Mouse (Mus musculus): ENCODE data around the gene Grin2a. TPM values are rescaled to one million over a fixed set of nuclear protein-coding genes. Genes with fewer than 3 reads are reported as not detected.

Grin2a gene
- polyA plus RNA-seq, 1 experiment from 2014 or later = 3.6 TPM

DNA sequence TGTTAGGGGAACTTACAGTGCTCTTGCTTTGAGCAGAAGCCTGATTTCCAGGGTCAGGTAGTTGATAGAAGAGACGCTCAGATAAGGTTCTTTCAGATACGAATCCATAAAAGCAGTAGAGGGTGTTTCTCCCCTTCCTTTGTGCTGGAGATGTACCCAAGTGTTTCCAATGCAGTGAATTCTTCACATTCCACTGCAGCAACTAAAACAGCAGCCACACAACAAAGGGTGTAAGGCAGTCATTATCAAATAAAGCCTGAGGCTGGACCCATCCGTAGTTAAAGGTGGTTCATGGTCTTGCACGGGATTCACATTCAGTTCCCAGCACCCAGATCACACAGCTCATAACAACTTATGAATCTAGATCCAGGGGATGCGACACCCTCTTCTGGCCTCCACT lies 241.3 kb downstream of the Grin2a start:
- WGBS = 93% methylated on average over 5 of the region's 5 CpGs
- Histone ChIP-seq H3K4me1 (replicated peaks; ENCODE audit: control insufficient read depth, insufficient read depth, low read length) (peaks cover 16% of the 10 kb centered on the region; the same call in 1 of the 2 replicates), H3K27me3 (replicated peaks; ENCODE audit: control insufficient read depth, insufficient read depth, low read length) (no peaks in the 10 kb centered on the region), H3K27ac (ENCODE audit: low read length) (no peak overlapping the region), H3K4me3 (replicated peaks; ENCODE audit: low read length) (no peak overlapping the region), H3K9me3 (ENCODE audit: control insufficient read depth, low read length) (no peaks in the 10 kb centered on the region), H3K9ac (replicated peaks; ENCODE audit: low read depth, low read length) (no peak overlapping the region), H3K4me2 (ENCODE audit: low read length) (no peak overlapping the region), H3K36me3 (ENCODE audit: control insufficient read depth, insufficient read depth) (no peaks in the 10 kb centered on the region)
- no peak for ATAC-seq

DNA sequence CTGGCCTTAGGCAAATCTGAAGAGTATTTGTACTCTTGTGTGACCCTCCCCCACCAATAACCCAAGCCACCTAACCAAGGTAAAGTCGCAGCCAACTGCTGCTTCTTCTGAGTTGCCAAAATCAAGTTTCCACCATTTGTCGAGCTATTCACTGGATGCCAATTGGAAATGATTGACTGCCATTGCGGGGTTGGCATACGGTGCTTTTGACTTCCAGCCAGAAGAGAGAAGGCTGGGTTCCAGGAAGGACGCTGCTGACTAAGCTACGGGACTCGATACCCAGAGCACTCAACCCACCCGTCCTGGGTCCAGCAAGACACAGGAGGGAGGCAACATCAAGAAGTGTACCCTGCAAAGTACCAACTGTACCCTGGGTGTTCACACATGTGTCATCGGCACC lies 242.3 kb downstream of the Grin2a start:
- Histone ChIP-seq H3K36me3 (ENCODE audit: control insufficient read depth, insufficient read depth) (no peaks in the 10 kb centered on the region), H3K27me3 (replicated peaks; ENCODE audit: control insufficient read depth, insufficient read depth, low read length) (no peaks in the 10 kb centered on the region), H3K4me1 (replicated peaks; ENCODE audit: control insufficient read depth, insufficient read depth, low read length) (peaks cover 11% of the 10 kb centered on the region; the same call in 1 of the 2 replicates), H3K4me2 (ENCODE audit: low read length) (peak overlapping the region; percentile 12; the same call in 1 of the 2 replicates), H3K4me3 (replicated peaks; ENCODE audit: low read length) (no peak overlapping the region), H3K27ac (ENCODE audit: low read length) (peak overlapping the region; percentile 37; the same call in 1 of the 2 replicates), H3K9ac (replicated peaks; ENCODE audit: low read depth, low read length) (no peak overlapping the region), H3K9me3 (ENCODE audit: control insufficient read depth, low read length) (no peaks in the 10 kb centered on the region)
- peak; percentile 80 for ATAC-seq
- WGBS = 45% methylated on average over 9 of the region's 9 CpGs

DNA sequence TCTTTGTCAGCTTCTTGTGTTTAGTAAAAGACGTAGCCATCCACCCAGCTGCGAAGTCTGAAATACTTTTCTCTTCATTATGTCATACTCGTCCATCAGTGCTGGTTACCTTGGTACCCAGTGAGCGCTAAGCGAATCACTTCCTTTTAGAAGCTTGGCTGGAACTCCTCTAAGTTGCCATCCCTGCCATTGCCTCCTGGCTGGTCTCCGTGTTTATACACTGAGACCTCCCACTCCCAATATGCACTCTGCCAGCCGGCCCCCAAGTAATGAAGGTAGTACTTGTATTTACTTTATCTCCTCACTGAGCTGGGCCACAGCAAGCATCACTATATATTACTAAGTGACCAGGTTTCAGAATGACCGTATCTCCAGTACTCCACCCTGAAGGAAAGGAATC lies 242.8 kb downstream of the Grin2a start:
- peak overlapping the region; percentile 37; the same call in 1 of the 2 replicates for H3K27ac ChIP-seq (ENCODE audit: low read length)
- peak; percentile 70 for ATAC-seq

DNA sequence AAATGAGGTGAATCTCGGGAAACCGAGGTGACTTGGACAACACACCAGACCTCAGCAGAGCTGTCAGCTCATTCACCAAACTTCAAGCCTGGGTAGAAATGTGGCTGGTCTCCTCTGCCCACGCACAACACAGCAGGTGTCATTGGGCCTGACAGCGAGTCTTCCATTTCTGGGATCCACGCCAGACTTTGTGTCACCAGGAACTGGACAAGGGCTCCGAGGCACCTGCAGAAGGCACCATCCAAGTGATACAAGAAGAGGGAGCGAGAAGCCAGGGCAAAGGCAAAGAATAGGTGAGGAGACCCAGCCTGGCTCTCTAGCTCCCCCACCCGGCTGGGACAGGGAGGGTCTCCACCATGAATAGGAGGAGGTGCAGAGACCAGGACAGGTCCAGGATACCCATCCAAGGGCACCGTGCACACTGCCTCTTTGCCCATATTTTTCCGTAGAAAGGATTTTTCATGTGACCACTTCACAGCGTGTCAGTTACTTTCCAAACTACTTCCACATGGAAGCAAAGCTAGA lies 244.3 kb downstream of the Grin2a start:
- H3K4me2 ChIP-seq (ENCODE audit: low read length) = no peak overlapping the region
- H3K4me1 ChIP-seq (replicated peaks; ENCODE audit: control insufficient read depth, insufficient read depth, low read length) = peaks cover 11% of the 10 kb centered on the region; the same call in 1 of the 2 replicates
- no peaks in the 10 kb centered on the region for H3K9me3 ChIP-seq (ENCODE audit: control insufficient read depth, low read length)
- no peak overlapping the region for H3K27ac ChIP-seq (ENCODE audit: low read length)
- H3K36me3 ChIP-seq (ENCODE audit: control insufficient read depth, insufficient read depth) = no peaks in the 10 kb centered on the region
- H3K4me3 ChIP-seq (replicated peaks; ENCODE audit: low read length) = no peak overlapping the region
- no peak for ATAC-seq
- no peaks in the 10 kb centered on the region for H3K27me3 ChIP-seq (replicated peaks; ENCODE audit: control insufficient read depth, insufficient read depth, low read length)
- 72% methylated on average over 11 of the region's 11 CpGs for WGBS
- no peak overlapping the region for H3K9ac ChIP-seq (replicated peaks; ENCODE audit: low read depth, low read length)

More for the DNA sequence above, 242.8 kb downstream of the Grin2a start:
- Histone ChIP-seq H3K4me2 (ENCODE audit: low read length) (peak overlapping the region; percentile 12; the same call in 1 of the 2 replicates), H3K4me3 (replicated peaks; ENCODE audit: low read length) (no peak overlapping the region), H3K9me3 (ENCODE audit: control insufficient read depth, low read length) (no peaks in the 10 kb centered on the region), H3K9ac (replicated peaks; ENCODE audit: low read depth, low read length) (no peak overlapping the region), H3K27me3 (replicated peaks; ENCODE audit: control insufficient read depth, insufficient read depth, low read length) (no peaks in the 10 kb centered on the region), H3K36me3 (ENCODE audit: control insufficient read depth, insufficient read depth) (no peaks in the 10 kb centered on the region), H3K4me1 (replicated peaks; ENCODE audit: control insufficient read depth, insufficient read depth, low read length) (peaks cover 11% of the 10 kb centered on the region; the same call in 1 of the 2 replicates)
- 41% methylated on average over 8 of the region's 8 CpGs for WGBS

DNA sequence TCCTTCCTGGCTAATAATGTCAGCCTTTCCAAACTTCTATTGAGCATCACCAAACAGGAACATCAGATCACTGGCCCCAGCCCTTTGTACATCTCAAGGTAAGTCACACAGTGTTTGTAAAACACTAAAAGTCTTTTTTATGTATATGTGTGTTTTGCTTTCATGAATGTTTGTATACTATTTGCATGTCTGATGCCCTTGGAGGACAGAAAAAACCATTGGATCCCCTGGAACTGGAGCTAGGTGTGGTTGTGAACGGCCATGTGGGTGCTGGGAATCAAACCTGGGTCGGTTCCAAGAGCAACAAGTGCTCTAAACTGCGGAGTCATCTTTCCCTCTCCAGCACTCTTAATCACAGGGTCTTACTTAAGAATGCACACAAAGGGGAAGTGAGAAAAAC lies 245.7 kb downstream of the Grin2a start:
- Histone ChIP-seq H3K4me1 (replicated peaks; ENCODE audit: control insufficient read depth, insufficient read depth, low read length) (peaks cover 11% of the 10 kb centered on the region; the same call in 1 of the 2 replicates), H3K27ac (ENCODE audit: low read length) (no peak overlapping the region), H3K4me3 (replicated peaks; ENCODE audit: low read length) (no peak overlapping the region), H3K4me2 (ENCODE audit: low read length) (no peak overlapping the region), H3K36me3 (ENCODE audit: control insufficient read depth, insufficient read depth) (no peaks in the 10 kb centered on the region), H3K27me3 (replicated peaks; ENCODE audit: control insufficient read depth, insufficient read depth, low read length) (no peaks in the 10 kb centered on the region), H3K9ac (replicated peaks; ENCODE audit: low read depth, low read length) (no peak overlapping the region), H3K9me3 (ENCODE audit: control insufficient read depth, low read length) (no peaks in the 10 kb centered on the region)
- ATAC-seq = no peak
- 93% methylated on average over 3 of the region's 3 CpGs for WGBS

DNA sequence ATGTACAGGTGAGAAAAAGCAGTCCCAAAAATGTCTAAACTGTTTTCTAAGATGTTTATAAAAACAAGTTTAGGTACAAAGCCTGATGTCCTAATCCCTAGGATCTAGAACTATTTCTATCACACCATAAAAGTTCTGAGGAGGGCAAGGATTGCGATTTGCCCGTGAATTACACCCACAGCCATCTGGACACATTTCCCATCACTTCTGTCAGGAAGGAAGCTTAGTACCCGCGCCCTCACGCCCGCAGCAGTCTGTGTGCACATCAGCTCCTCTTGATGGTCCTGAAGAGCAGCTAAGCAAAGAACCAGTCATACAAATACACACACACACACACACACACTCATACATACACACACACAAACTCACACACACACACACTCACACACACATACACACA lies 252.9 kb downstream of the Grin2a start:
- WGBS = 85% methylated on average over 6 of the region's 6 CpGs
- H3K4me3 ChIP-seq (replicated peaks; ENCODE audit: low read length) = no peak overlapping the region
- no peaks in the 10 kb centered on the region for H3K9me3 ChIP-seq (ENCODE audit: control insufficient read depth, low read length)
- no peak for ATAC-seq
- H3K36me3 ChIP-seq (ENCODE audit: control insufficient read depth, insufficient read depth) = no peaks in the 10 kb centered on the region
- no peak overlapping the region for H3K9ac ChIP-seq (replicated peaks; ENCODE audit: low read depth, low read length)
- H3K4me2 ChIP-seq (ENCODE audit: low read length) = no peak overlapping the region
- H3K27me3 ChIP-seq (replicated peaks; ENCODE audit: control insufficient read depth, insufficient read depth, low read length) = no peaks in the 10 kb centered on the region
- H3K4me1 ChIP-seq (replicated peaks; ENCODE audit: control insufficient read depth, insufficient read depth, low read length) = peaks cover 6% of the 10 kb centered on the region
- H3K27ac ChIP-seq (ENCODE audit: low read length) = no peak overlapping the region

DNA sequence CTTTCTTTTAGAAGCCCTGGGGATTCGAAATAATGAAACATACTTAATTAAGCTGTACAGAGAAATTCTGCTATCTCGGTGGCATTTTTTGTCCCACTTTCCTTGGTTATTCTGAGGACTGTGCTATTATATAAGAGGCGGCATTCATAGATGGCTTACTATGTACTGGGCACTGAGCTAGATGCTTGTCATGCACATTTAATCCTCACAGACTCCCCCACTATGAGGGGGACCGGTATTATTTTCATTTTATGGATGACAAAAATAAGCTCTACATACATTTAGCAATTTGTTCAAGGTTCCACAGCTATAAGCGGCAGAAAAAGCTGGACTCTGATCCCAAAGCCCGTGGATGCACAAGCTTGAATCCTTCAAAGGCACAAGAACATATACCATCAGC lies 256.7 kb downstream of the Grin2a start:
- Histone ChIP-seq H3K36me3 (ENCODE audit: control insufficient read depth, insufficient read depth) (no peaks in the 10 kb centered on the region), H3K9me3 (ENCODE audit: control insufficient read depth, low read length) (no peaks in the 10 kb centered on the region), H3K27me3 (replicated peaks; ENCODE audit: control insufficient read depth, insufficient read depth, low read length) (no peaks in the 10 kb centered on the region), H3K4me1 (replicated peaks; ENCODE audit: control insufficient read depth, insufficient read depth, low read length) (peaks cover 20% of the 10 kb centered on the region), H3K4me2 (ENCODE audit: low read length) (no peak overlapping the region), H3K4me3 (replicated peaks; ENCODE audit: low read length) (no peak overlapping the region), H3K27ac (ENCODE audit: low read length) (no peak overlapping the region), H3K9ac (replicated peaks; ENCODE audit: low read depth, low read length) (no peak overlapping the region)
- no peak for ATAC-seq
- WGBS = 89% methylated on average over 6 of the region's 6 CpGs

DNA sequence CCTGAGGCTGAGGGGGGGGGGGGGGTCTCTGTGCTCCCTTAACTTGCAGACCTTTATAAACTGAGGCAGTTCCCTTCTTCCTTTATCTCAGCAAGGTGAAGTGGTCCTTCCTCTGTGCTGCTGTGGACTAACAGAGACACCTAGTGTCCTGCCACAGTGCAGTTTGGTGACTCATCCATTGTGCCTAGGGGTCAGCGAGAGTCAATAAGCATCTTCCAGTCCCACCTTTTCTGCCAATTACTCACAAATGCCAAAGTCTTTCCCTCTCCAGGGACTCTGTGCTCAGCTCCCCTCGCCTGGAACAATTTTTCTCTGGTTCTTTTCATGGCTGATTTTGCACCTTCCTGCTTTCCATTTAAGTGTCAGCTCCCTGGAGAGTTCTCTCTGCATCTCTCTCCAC lies 258.2 kb downstream of the Grin2a start:
- H3K4me3 ChIP-seq (replicated peaks; ENCODE audit: low read length) = no peak overlapping the region
- no peak for ATAC-seq
- H3K4me2 ChIP-seq (ENCODE audit: low read length) = no peak overlapping the region
- H3K27ac ChIP-seq (ENCODE audit: low read length) = no peak overlapping the region
- no peaks in the 10 kb centered on the region for H3K9me3 ChIP-seq (ENCODE audit: control insufficient read depth, low read length)
- no peak overlapping the region for H3K9ac ChIP-seq (replicated peaks; ENCODE audit: low read depth, low read length)
- 18% methylated on average over 2 of the region's 2 CpGs for whole genome bisulfite sequencing
- H3K36me3 ChIP-seq (ENCODE audit: control insufficient read depth, insufficient read depth) = no peaks in the 10 kb centered on the region
- no peaks in the 10 kb centered on the region for H3K27me3 ChIP-seq (replicated peaks; ENCODE audit: control insufficient read depth, insufficient read depth, low read length)
- H3K4me1 ChIP-seq (replicated peaks; ENCODE audit: control insufficient read depth, insufficient read depth, low read length) = peaks cover 20% of the 10 kb centered on the region

DNA sequence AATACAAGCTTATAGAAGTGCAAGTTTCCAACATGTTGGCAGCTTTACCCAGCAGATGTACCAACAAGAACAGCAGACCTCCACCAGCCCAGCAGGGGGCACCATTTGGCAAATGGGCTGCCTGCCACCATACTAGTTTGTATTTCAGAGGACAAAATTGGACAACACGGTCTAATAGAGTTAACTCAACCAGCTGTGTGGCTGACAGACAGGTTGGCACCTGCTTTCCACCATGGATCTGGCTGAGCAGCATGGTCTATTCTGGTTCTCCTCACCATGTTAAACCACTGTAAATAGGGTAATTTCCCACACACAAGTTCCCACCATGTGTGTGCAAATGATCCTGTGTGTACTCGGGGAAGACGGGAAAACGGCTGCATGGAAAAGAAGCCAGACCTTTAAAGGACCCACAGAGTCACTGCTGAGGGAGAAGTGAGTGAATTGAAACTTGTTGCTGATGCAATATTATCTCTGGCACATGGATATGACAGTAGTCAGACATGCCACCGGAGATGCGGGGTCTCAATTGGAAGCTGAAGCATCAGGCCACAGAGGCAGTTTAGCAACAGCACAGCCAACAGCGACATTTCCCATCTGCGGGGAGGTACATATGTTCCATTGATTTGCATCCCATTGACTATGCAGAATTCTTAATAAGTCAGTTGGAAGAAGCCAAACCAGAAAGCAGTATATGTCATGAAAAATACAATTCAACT lies 259.8 kb downstream of the Grin2a start:
- H3K9ac ChIP-seq (replicated peaks; ENCODE audit: low read depth, low read length) = no peak overlapping the region
- peak overlapping the region; percentile 45 for H3K27ac ChIP-seq (ENCODE audit: low read length)
- H3K9me3 ChIP-seq (ENCODE audit: control insufficient read depth, low read length) = no peaks in the 10 kb centered on the region
- ATAC-seq = peak; percentile 85
- no peak overlapping the region for H3K4me3 ChIP-seq (replicated peaks; ENCODE audit: low read length)
- no peaks in the 10 kb centered on the region for H3K27me3 ChIP-seq (replicated peaks; ENCODE audit: control insufficient read depth, insufficient read depth, low read length)
- H3K4me1 ChIP-seq (replicated peaks; ENCODE audit: control insufficient read depth, insufficient read depth, low read length) = peaks cover 16% of the 10 kb centered on the region
- H3K4me2 ChIP-seq (ENCODE audit: low read length) = no peak overlapping the region
- 44% methylated on average over 8 of the region's 8 CpGs for WGBS
- H3K36me3 ChIP-seq (ENCODE audit: control insufficient read depth, insufficient read depth) = no peaks in the 10 kb centered on the region

Measured in forebrain, embryonic 16.5 days (tissue).